Mouse (Mus musculus) E14TG2a.4 (cell line): ENCODE data around the gene Prm2.

Source experiments
- CTCF ChIP-seq: conservative IDR thresholded peaks from 2 replicates; pipeline ENCODE4 v1.5.1; 2014; ENCODE audit warnings: low read length
- NANOG ChIP-seq: IDR thresholded peaks from 2 replicates; pipeline ENCODE4 v1.6.1; 2014; ENCODE audit warnings: borderline replicate concordance, low read length, mixed read lengths
- POU5F1 ChIP-seq: IDR thresholded peaks from 2 replicates; pipeline ENCODE4 v1.6.1; 2014; ENCODE audit warnings: low read length, borderline replicate concordance

GRCm38 (mm10) chr16:10754521-10755296 lies 41.2 kb downstream of the Prm2 start:
- no peak for TF ChIP-seq CTCF
- TF ChIP-seq NANOG: no peak
- no peak for TF ChIP-seq POU5F1
